ENCODE assay signal across 9 mouse cellular contexts in the genomic region with DNA sequence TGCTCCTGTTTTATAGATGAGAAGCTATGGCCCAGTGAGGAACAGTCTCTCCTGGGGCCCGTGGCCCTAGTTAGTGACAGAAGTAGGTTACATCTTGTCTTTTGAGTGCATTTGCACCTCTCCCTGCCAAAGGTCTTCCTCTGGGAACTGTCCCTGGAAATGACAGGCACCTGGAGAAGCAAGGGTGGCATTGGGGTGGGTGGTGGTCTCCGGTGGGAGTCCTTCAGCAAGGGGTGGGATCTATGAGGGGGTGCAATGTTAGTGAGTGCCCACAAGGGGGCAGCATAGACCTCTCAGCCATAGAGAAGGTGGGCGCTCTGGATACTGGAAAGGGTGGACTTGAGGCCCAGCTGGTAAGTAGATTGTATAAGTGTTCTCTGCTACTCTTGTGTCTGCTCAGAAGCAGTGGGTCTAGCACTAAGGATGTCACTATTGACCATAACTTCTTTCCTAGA. TPM values are rescaled to one million over a fixed set of nuclear protein-coding genes. Genes with fewer than 3 reads are reported as not detected.
DNase-seq lines count a peak whose midpoint lies in the region; ATAC-seq lines count a peak whose summit lies in the region.
"Had no signal": no experiment of that assay in that cellular context is flagged by ENCODE, and none has a peak within 500 bp of the region (broad histone marks: within the 10 kb centered on the region; RNA-seq: fewer than 3 reads in every experiment).

No protein-coding gene starts in this region.

- peak; percentile 28 to 45 for DNase-seq in cerebellum, adult 18-20 months
- DNase-seq in cerebellum, adult 11-12 months: no peak
- DNase-seq in ovary, postnatal 14 days (ENCODE audit: low spot score): peak; percentile 27
- DNase-seq in ovary, postnatal 36 days (ENCODE audit: low spot score): no peak
- peak; percentile 63 for DNase-seq in embryo, embryonic 9.5 days (ENCODE audit: extremely low spot score)
- DNase-seq in kidney, postnatal 36 days: peak; percentile 1 to 38
- no peak for DNase-seq in gastrocnemius, adult 8-10 months (ENCODE audit: low spot score in 2 of 2)

- ATAC-seq in monocyte, adult 5-6 weeks (replicated peaks; ENCODE audit: insufficient number of reproducible peaks, low FRiP score, low TSS enrichment, poor library complexity, severe bottlenecking): peak; percentile 53; the same call in 1 of the 2 replicates

RNA-seq across cellular contexts. Expression of a gene that starts 29.0 kb away (rescaled TPM):
- total RNA-seq in monocyte, adult 5-6 weeks (2017): not detected in 3 replicates
- not detected for total RNA-seq in gastrocnemius, adult 8-10 months (2022)
- total RNA-seq: neutrophil, adult 5-6 weeks had no signal

RNA-seq across cellular contexts. Expression of a gene that starts 41.1 kb away (rescaled TPM):
- total RNA-seq in monocyte, adult 5-6 weeks (2017): not detected in 3 replicates
- total RNA-seq in gastrocnemius, adult 8-10 months (2022): not detected
- total RNA-seq: neutrophil, adult 5-6 weeks had no signal

RNA-seq across cellular contexts. Expression of a gene that starts 48.9 kb away (rescaled TPM):
- total RNA-seq in monocyte, adult 5-6 weeks (2017): 52.2 to 70.8 TPM (median 69.8 TPM) in 3 replicates
- 10 to 100 TPM; 17.0 to 19.0 (median 17.8) TPM for total RNA-seq in gastrocnemius, adult 8-10 months (2022)

Comparison
In these comparisons a context has a peak if more than half of its experiments do, and no peak if none do; other contexts are left out.
1. DNase-seq: peak in cerebellum, adult 18-20 months (2 of 2), ovary, postnatal 14 days (single experiment), embryo, embryonic 9.5 days (single experiment) and kidney, postnatal 36 days (2 of 2); none in cerebellum, adult 11-12 months (single experiment), ovary, postnatal 36 days (single experiment) and gastrocnemius, adult 8-10 months (0 of 2).